Mouse (Mus musculus): ENCODE results near the gene Lin7c. TPM values are rescaled to one million over a fixed set of nuclear protein-coding genes. Genes with fewer than 3 reads are reported as not detected.

The Lin7c gene
- total RNA-seq, 2 experiments from 2014 or later: 55.1 to 56.9 TPM

- DNase-seq: no peak
- intact Hi-C loops (cut with DNase I): no loop called here
These were observed 45.2 kb downstream of the Lin7c start for GRCm38 (mm10) chr2:109935754-109936409.

DNA sequence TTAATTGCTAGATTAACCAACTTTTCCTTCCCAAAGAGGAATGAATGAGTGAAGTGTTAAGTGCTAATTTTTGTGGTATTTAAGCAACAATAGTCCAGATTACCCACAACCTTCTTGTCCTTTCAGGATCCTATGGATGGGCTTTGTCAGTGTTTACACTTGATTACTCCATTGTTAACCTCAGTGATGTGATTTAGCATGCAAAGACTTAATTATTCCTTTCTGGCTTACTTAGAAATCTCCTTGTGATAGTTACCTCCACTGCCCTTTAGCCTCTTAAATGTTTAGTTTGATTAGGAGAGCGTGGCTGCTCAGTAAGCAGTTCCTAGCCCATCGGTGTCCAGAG is 45.7 kb downstream of the Lin7c start:
- intact Hi-C loops (cut with DNase I): no loop called here

GRCm38 (mm10) chr2:109941973-109942444 is 51.4 kb downstream of the Lin7c start:
- DNase-seq: no peak
- intact Hi-C loops (cut with DNase I): no loop called here

More for the DNA sequence above, 45.7 kb downstream of the Lin7c start:
- DNase-seq: no peak

GRCm38 (mm10) chr2:109942810-109943570 is 52.3 kb downstream of the Lin7c start:
- DNase-seq: no peak
- intact Hi-C loops (cut with DNase I): no loop called here

- DNase-seq: peak; percentile 68 to 75
- intact Hi-C loops (cut with DNase I): no loop called here
These were observed 54.3 kb downstream of the Lin7c start for GRCm38 (mm10) chr2:109944995-109945394.

- DNase-seq: no peak
- intact Hi-C loops (cut with DNase I): no loop called here
These were observed 54.9 kb downstream of the Lin7c start for GRCm38 (mm10) chr2:109945532-109945931.

- DNase-seq: no peak
- intact Hi-C loops (cut with DNase I): no loop called here
These were observed 55.8 kb downstream of the Lin7c start for GRCm38 (mm10) chr2:109946426-109946825.

DNA sequence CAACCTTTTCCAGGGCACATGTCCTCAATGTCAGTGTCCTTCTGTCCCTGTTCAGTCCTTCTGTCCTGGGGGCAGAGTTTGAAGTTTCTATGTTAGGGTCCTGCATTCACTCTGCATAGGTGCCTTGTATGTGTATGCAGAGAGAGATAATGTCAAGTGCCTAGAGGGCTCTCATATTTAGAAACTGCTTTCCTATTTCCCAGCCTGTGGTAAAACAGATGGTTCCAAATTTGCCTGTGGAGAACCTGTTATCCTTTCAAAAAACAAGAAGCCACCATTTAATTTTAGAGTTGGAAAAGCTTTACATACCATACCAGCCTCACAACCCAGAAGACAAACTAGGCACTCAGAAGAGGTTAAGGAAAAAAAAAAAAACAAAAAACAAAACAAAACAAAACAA is 58.9 kb downstream of the Lin7c start:
- DNase-seq: no peak
- intact Hi-C loops (cut with DNase I): no loop called here

GRCm38 (mm10) chr2:109950311-109950710 is 59.7 kb downstream of the Lin7c start:
- intact Hi-C loops (cut with DNase I): no loop called here
- DNase-seq: no peak

Other genes with a start within 250 kb of the Lin7c start
- 1 to 10 TPM in 1 of 2 experiments, under 1 TPM in 1; 0.62 to 1.4 TPM for gene Bdnf, start 216.2 kb upstream of the Lin7c start, total RNA-seq (2021)
- gene Lgr4, start 26.8 kb downstream of the Lin7c start, total RNA-seq (2021): 10 to 100 TPM; 34.3 to 36.6 TPM
- gene Ccdc34, start 127.0 kb downstream of the Lin7c start, total RNA-seq (2021): 10 to 100 TPM; 12.4 to 14.0 TPM